Mouse (Mus musculus) bone marrow macrophage, adult 2 months (primary cell): ENCODE measurements around the gene Olfr1394. TPM values are rescaled to one million over a fixed set of nuclear protein-coding genes. Genes with fewer than 3 reads are reported as not detected.

ENCODE experiments used
- H3K27ac ChIP-seq: 2 replicates; pipeline ENCODE4 v1.5.1; 2012; ENCODE audit warnings: low read depth, low read length; ENCODE audit not compliant: insufficient read depth
- H3K4me1 ChIP-seq: 2 replicates; pipeline ENCODE4 v1.6.1; 2012; ENCODE audit warnings: low read length; ENCODE audit not compliant: control insufficient read depth, insufficient read depth
- H3K4me3 ChIP-seq: 2 replicates; pipeline ENCODE4 v1.5.1; 2012; ENCODE audit warnings: mild to moderate bottlenecking, low read length, moderate library complexity; ENCODE audit not compliant: insufficient read depth
- CTCF ChIP-seq: IDR thresholded peaks from 2 replicates; pipeline ENCODE4 v1.5.1; 2012; ENCODE audit warnings: low read depth, mild to moderate bottlenecking, low read length, moderate library complexity
- POLR2A ChIP-seq: IDR thresholded peaks from 2 replicates; pipeline ENCODE4 v1.6.1; 2012; ENCODE audit warnings: mild to moderate bottlenecking, low read depth, low read length, borderline replicate concordance
- polyA plus RNA-seq: library from polyadenylated mRNA; stranded (reverse); fragments of >200 nt; gene quantifications from 2 replicates; pipeline ENCODE4 v1.2.4, GENCODE M21; 2012; ENCODE audit not compliant: missing spikeins, insufficient read depth, insufficient read length

Olfr1394 gene
- polyA plus RNA-seq, 1 experiment = not detected

DNA sequence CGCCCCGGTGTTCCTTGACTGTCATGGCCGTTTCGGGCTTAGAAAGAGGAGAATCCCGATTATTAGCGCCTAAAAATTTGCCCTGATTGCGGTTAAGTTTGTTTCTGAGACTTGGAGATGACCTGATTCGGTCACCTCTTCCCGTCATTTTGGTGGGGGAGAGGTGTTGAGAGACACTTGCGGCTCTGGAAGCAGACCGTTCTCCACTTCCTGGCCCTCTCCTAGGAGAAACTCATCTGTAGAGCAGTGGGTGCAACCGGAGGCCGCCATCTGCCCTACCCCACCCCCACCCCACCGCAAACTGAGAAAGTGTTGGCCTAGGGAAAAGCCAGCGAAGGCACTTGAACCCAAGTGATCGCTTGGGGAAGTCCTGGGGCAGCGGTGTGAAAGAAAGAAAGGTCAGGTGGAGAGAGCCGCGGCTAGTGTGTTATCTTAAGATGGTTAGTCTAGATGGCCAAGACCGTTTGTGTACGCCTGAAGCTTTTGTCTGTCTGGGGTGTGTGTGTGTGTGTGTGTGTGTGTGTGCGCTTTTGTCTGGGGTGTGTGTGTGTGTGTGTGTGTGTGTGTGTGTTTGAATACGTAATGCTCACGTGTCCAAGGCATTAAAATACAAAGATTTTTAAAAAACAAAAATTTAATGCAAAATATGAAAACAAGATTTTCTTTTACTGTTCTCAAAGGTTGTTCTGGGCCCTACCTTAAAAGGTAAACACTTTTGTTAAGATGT is 49.8 kb downstream of the Olfr1394 start:
- Histone ChIP-seq H3K4me3 (peak overlapping the region; percentile 71), H3K27ac (peak overlapping the region; percentile 98), H3K4me1 (peaks cover 20% of the 10 kb centered on the region)
- TF ChIP-seq POLR2A = no peak
- no peak for TF ChIP-seq CTCF

DNA sequence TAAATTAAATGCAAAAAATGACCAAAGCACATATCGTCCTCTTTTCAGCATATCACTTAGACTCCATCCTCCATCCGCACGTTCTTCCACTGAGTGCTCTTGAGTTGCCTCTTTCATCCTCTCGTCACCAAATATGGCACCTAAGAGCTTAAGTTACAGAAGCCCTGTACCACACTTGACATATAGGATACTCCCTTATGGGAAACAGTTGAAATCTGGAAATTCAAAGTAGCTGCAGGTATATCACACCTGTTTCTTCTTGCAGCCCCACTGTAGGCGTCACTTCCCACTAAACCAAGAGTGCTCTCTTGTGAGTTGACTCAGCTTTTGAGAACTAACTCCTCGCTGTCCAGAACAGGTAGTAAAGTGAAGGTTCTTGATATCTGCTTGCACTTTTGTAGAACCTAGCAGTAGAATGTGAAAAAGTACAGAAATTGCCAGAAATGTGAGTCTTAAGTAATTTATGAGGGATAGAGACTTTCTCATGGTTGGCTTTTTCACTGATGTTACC is 51.0 kb downstream of the Olfr1394 start:
- TF ChIP-seq POLR2A (no peak), CTCF (no peak)
- peaks cover 24% of the 10 kb centered on the region for H3K4me1 ChIP-seq
- peak overlapping the region; percentile 26; the same call in 1 of the 2 replicates for H3K4me3 ChIP-seq
- no peak overlapping the region for H3K27ac ChIP-seq

DNA sequence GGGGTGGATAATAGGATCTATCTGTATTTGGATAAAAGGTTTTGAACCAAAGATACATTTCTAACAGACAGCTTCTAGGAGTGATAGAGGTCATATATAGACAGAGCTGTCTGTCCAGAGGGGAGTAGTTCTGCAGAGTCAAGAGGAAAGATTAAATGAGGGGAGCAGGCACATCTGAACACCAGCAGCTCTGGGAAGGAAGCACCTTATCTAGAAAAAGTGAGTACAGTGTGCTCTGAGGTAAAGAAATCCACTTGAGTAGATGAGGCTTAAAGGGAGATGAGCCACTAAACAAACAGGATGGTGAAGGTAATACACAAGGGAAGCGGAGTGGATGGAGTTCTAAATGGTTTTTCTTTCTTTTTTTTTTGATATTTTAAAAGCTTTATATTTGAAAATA is 53.3 kb downstream of the Olfr1394 start:
- Histone ChIP-seq H3K4me3 (no peak overlapping the region), H3K4me1 (peaks cover 22% of the 10 kb centered on the region), H3K27ac (no peak overlapping the region)
- no peak for TF ChIP-seq POLR2A

Other genes with a start within 250 kb of the Olfr1394 start
- 68.9 and 82.5 TPM in 2 replicates for gene Psme2b, start 208.2 kb upstream of the Olfr1394 start, polyA plus RNA-seq
- 1.0 and 1.3 TPM in 2 replicates for gene Olfr56, start 175.5 kb upstream of the Olfr1394 start, polyA plus RNA-seq
- 27.3 and 32.4 TPM in 2 replicates for gene 9930111J21Rik1, start 175.0 kb upstream of the Olfr1394 start, polyA plus RNA-seq
- gene Gm12185, start 162.2 kb upstream of the Olfr1394 start, polyA plus RNA-seq = 2.7 and 3.7 TPM in 2 replicates
- gene Tgtp1, start 160.2 kb upstream of the Olfr1394 start, polyA plus RNA-seq = 2.3 and 5.8 TPM in 2 replicates
- gene 9930111J21Rik2, start 103.1 kb upstream of the Olfr1394 start, polyA plus RNA-seq = 72.7 and 91.8 TPM in 2 replicates
- 11.8 and 21.4 TPM in 2 replicates for gene Tgtp2, start 90.2 kb upstream of the Olfr1394 start, polyA plus RNA-seq
- gene Ifi47, start 77.8 kb upstream of the Olfr1394 start, polyA plus RNA-seq = 49.2 and 51.9 TPM in 2 replicates
- not detected in 2 replicates for gene Olfr1396, start 39.5 kb upstream of the Olfr1394 start, polyA plus RNA-seq
- gene Olfr1395, start 12.1 kb upstream of the Olfr1394 start, polyA plus RNA-seq = not detected in 2 replicates
- 0.15 TPM in 1 of 2 replicates, not detected in the other for gene Btnl9, start 32.8 kb downstream of the Olfr1394 start, polyA plus RNA-seq
- 28.4 and 30.8 TPM in 2 replicates for gene Zfp62, start 48.9 kb downstream of the Olfr1394 start, polyA plus RNA-seq
- 76.3 and 89.8 TPM in 2 replicates for gene Mgat1, start 89.8 kb downstream of the Olfr1394 start, polyA plus RNA-seq
- not detected in 2 replicates for gene Olfr1393, start 123.9 kb downstream of the Olfr1394 start, polyA plus RNA-seq
- not detected in 2 replicates for gene Olfr1392, start 130.9 kb downstream of the Olfr1394 start, polyA plus RNA-seq
- gene Olfr10, start 150.4 kb downstream of the Olfr1394 start, polyA plus RNA-seq = not detected in 2 replicates
- gene Olfr1391, start 168.4 kb downstream of the Olfr1394 start, polyA plus RNA-seq = not detected in 2 replicates
- gene Olfr1390, start 180.8 kb downstream of the Olfr1394 start, polyA plus RNA-seq = not detected in 2 replicates